Mouse (Mus musculus): ENCODE results near the gene Tmem8.
"Not testable (repeated sequence)": the region's sequence is repeated elsewhere in the genome, so short reads cannot be mapped to it uniquely, and the experiment has no call there.

Tmem8 gene

DNA sequence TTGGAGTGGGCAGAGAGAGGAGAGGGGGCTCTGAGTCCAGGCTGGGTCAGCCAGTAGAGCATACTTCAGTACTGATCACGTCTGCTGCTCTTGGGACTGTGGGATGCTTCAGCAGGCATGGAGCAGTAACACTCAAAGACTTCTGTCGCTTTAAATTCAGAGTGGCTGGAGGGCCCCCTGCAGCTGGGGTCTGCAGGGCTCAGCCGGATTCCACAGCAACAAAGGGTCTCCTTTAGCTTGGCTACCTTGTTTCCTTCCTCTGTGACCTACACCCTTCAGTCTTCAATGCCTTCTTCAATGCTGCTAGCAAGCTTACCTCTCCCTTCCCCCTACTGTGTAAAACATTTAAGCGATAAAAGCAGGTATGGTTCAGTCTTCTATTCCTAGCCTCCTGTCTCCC, 2.1 kb upstream of the Tmem8 start:
- no peak for DNase-seq (ENCODE audit: low read depth, low spot score)

DNA sequence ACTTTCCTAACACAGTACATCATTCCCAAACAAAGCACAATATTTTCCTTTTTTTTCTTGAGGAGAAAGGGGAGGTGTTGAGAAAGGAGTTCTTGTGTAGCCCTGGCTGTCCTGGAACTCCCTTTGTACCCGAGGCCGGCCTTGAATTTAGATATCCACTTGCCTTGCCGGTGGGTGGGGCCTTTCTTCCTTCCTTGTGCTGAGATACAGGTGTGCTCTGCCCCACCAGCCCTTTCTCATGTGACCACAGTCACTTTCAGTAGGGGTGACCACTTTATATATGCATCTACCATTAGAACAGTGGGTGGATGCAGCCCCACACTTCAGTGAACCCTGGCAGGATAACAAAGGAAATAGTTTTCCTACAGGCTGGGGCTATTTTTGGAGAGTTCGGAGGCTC, 1.4 kb upstream of the Tmem8 start:
- DNase-seq (ENCODE audit: low read depth, low spot score): no peak

DNA sequence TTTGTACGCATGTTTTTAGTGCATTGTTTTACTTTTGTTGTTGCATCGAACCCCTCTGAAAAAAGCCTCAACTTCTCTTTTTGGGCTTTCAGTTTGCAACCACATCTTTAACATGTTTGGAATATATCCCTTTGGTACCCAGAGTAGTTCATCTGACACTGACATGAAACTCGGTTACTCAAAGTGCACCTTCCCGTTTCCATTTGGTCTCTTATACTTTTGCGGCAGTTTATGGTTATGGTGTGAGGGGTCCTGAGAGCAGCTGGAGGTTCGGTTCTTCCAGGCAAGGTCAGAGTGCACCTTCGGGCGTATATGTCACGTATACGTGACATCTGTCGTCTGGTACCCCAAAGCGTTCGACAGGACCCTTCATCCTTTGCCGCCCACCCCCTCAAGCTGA, 348 bp upstream of the Tmem8 start:
- no peak for DNase-seq (ENCODE audit: low read depth, low spot score)

DNA sequence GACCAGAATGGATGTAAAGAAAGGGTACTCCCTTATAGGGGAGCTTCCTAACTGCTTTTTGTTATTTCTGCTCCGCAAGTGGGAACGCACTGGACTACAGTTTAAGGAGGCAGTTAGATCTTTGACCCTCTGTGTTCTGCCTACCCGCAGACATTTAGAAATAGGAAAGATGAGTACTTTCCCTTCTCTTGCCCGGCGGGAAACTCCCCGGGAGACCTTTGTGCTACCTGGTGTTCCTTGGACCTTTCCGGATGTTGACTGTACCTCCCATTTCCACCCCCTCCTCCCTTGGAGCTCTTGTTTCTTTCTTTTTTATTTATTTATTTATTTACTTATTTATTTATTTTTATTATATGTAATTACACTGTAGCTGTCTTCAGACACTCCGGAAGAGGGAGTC, 962 bp downstream of the Tmem8 start:
- DNase-seq (ENCODE audit: low read depth, low spot score): no peak

DNA sequence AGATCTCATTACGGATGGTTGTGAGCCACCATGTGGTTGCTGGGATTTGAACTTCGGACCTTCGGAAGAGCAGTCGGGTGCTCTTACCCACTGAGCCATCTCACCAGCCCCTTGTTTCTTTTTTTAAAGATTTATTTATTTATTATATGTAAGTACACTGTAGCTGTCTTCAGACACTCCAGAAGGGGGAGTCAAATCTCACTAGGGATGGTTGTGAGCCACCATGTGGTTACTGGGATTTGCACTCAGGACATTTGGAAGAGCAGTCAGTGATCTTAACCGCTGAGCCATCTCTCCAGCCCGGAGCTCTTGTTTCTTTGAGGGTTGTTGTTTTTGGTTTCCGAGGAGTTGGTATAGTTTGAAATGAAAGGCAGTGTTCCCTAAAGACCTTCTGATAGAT, 1.4 kb downstream of the Tmem8 start:
- not testable (repeated sequence) for DNase-seq (ENCODE audit: low read depth, low spot score)

DNA sequence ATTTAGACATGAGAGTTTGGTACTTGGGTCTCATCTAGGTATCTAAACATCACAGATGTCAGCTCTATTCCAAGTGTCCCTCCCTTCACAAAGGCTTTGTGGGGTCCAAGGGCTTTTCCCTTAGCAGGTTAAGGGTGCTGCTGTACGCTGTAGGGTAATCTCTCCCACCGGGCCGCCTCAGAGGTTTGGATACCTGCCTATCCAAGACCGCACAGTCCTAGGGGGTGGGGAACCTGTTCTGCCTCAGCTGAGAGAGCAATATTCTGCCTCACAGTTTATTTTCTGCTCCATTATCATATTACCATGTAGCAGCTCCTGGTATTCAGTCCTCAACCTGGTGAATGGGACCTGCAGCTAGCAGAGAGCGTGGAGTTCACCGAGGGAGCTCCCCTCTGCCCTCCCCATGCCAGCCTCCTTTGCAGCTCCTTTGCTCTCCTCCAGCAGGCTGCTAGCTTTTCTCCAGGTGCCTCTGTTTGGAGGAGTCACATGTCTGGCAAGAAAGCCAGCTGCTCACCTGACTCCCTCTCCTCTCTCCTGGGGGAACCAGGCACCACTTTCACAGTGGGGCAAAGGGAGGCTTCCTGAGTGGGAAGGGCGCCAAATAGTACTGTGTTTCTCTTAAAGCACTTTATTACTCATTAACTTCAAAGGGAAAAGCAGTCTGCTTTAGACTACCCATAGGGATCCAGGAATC, 2.3 kb downstream of the Tmem8 start:
- DNase-seq (ENCODE audit: low read depth, low spot score): no peak

DNA sequence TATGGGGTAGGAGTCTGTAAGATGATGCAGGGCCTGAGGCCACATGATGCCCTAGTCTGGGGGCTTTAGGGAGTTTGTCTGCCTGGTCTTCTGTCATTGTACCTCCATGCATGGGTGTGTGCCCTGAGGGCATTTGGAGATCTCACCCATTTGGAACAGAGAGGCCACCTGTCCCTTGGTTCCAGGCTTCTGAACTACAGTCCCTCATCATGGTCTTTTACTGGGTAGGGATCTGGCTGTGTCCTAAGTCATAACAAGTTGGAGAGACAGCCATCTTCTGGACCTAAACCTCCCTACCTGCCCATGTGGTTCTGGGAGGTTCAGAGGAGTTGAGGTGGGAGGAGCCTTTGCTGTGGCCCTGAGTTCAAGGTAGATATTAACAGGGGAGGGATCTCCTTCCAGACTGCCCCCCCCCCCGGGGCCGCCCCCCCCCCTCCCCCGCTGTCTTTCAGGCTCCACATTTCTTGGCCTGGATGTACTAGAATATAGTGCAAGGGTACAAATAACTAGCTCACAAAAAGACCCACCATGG, 2.9 kb downstream of the Tmem8 start:
- no peak for DNase-seq (ENCODE audit: low read depth, low spot score)

DNA sequence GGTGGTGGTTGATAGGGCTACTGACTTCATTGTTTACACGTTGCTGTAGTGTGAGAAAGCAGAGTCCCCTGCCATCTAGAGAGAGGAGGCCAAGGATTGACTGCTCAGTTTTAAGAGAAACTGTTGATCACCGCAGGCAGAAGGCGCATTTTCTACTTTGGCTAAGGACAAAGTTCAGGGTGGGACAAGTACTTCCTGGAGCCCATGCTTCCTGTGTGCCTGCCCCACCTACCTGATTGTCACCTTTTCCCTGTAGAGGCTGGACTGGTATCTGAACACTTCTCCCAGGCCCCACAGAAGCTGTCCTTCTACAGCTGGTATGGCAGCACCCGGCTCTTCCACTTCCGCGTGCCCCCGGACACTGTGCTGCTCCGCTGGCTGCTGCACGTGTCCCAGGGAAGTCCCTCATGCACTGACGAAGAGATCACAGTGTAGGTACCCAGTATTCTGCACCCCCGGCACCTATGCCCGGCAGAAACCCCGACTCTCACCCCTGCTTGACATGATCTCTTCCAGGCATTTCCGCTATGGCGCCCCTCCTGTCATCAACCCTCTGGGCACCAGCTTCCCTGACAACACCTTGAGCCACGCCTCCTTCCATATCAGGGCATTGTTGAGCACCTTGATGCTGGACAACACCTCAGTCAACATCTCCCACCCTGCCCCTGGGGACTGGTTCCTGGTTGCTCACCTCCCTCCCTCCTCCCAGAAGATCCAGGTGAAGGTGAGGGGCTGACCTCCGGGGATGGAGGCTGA, 3.6 kb downstream of the Tmem8 start:
- no peak for DNase-seq (ENCODE audit: low read depth, low spot score)

DNA sequence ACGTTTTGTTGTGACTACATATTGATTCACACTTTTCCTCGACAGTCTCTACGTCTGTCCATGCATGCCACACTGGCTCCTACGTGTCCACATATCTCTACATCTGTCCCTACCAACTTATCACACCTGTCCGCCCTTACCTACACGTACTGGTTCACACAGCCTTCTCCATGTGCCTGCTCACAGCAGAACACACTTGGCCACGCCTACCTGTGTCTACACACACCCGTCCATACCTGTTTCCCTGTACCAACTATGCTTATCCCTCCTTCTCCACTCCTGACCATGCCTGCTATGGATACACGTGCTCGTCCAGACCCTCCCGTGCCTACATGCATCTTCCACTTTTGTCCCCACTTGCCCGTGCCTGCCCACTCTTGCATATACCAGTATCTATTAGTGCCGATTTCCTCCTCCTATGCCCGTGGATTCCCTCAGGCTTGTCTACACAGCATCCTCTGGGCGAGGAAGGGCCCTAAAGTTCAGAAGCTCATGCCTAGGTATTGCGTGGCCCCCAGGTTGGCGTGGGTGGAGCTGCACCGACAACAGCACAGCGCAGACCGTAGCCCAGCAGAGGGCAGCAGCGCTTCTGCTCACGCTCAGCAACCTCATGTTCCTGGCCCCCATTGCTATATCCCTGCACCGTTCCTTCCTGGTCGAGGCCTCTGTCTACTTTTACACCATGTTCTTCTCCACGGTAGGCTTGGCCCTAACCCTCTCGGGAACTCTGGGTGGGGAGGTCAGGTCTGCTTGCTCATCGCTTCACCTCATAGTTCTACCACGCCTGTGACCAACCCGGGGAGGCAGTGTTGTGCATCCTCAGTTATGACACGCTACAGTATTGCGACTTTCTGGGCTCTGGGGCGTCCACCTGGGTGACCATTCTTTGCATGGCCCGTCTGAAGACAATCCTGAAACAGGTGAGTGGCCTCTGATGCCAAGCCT, 6.9 kb downstream of the Tmem8 start:
- DNase-seq (ENCODE audit: low read depth, low spot score): peak; percentile 85

DNA sequence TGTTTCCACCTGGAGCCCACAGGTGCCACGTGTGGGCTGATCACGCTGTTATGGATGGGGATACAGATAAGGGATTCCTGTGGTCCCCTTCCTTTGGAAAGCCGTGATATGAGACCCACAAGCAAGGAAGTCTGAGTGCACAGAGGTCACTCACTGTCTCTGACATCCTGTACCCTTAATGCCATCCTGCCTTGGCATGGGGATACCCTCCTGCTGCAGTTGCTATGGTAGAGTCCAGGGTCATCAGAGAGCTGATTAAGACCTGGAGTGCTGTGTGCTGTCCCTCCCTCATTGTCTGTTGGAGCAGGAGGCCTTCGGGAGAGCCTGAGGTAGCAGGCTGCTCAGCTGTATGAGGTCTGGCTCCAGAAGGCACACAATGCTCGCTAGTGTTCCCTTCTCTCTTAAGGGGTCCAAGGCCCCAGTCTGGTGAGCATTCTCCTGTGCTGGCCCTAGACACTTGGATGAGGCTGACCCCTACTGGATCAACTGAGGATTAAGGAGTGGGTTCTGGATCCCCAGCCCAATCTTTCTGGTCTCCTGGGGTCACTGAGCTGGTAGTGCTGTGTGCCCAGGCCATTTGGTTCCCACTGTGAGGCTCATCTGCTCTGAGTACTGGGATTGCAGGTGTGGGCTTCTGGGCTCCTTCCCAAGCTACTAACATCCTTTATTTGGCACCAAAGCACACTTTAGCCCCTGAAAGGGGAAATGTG, 9.5 kb downstream of the Tmem8 start:
- DNase-seq (ENCODE audit: low read depth, low spot score): no peak

DNA sequence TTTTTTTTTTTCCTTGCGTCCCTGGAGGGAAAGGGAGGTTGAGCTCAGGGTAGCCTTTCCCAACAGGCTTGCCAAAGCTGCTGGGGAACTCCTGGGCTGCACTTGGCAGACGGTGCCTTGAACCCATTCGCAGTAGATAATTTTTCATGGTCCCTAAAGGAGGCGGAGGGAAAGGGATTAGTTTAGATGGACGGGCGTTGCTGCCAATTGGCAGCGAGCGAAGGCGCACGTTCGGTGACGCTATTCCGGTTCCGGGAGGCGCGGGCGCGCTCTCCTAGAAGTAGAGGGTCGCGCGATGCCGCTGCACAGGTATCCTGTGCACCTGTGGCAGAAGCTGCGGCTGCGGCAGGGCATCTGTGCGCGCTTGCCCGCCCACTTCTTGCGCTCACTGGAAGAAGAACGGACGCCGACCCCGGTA, 10.2 kb downstream of the Tmem8 start, which contains the start of gene Mrpl28:
Gene Mrpl28 (plus strand): TSS at position 234 of the 418 bp plus-strand sequence.
- peak; percentile 95 for DNase-seq (ENCODE audit: low read depth, low spot score)

DNA sequence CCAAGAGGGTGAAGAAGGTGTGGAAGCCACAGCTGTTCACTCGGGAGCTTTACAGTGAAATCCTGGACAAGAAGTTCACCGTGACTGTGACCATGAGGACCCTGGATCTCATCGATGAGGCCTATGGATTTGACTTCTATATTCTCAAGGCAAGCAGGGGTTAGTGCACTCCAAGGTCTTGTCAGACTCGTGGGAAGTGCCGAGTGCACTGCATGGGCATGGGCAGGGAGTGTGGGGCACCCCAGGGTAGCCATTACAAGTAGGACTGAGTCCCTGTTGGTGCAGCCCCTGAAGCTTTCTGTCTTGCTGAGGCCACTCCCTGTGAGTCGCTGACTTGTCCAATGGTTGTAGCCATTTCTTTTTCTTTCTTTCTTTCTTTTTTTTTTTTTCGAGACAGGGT, 11.5 kb downstream of the Tmem8 start:
- DNase-seq (ENCODE audit: low read depth, low spot score): no peak

DNA sequence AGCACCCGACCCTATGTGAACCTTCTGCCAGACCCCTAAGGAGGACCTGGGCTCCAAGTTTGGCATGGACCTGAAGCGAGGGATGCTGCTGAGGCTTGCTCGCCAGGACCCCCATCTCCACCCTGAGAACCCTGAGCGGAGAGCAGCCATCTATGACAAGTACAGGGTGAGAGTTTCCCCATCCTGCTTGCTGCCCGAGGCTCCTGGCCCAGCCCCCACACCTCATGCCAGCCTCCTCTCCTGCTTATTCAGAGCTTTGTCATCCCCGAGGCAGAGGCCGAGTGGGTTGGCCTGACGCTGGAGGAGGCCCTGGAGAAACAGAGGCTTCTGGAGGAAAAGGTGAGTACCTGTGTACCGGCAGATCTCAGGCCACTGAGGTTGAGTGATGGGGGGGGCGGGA, 12.1 kb downstream of the Tmem8 start:
- no peak for DNase-seq (ENCODE audit: low read depth, low spot score)

DNA sequence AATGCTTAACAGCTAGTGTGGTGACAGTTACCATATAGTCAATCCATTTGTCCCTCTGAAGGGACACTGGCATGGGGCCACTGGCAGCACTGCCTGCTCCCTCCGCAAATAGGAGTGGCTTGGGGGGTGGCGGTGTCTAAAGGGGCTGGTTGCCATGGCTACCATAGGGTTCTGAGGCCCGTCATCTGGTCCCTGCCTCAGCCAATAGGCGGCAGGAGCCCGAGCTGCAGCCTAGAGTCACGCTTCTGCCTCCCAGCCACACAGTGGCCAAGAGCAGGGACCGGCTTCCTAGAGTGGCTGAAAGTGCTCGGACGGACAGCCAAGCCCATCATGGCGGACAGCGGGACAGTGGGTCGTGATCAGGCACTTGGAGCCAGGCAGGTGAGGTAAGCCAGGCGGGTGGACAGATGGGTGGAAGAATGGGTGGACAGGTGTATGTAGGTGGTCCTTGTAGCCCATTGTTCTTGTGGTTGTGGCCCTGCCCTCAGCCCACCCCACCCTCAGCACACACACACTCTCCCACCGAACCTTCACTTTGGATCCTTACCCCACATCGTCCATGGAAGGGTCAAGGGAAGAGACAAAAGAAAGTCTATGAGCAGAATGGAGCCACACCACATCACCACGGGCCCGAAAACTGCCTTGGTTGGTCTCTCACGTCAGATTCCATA, 18.1 kb downstream of the Tmem8 start:
- no peak for DNase-seq (ENCODE audit: low read depth, low spot score)

DNA sequence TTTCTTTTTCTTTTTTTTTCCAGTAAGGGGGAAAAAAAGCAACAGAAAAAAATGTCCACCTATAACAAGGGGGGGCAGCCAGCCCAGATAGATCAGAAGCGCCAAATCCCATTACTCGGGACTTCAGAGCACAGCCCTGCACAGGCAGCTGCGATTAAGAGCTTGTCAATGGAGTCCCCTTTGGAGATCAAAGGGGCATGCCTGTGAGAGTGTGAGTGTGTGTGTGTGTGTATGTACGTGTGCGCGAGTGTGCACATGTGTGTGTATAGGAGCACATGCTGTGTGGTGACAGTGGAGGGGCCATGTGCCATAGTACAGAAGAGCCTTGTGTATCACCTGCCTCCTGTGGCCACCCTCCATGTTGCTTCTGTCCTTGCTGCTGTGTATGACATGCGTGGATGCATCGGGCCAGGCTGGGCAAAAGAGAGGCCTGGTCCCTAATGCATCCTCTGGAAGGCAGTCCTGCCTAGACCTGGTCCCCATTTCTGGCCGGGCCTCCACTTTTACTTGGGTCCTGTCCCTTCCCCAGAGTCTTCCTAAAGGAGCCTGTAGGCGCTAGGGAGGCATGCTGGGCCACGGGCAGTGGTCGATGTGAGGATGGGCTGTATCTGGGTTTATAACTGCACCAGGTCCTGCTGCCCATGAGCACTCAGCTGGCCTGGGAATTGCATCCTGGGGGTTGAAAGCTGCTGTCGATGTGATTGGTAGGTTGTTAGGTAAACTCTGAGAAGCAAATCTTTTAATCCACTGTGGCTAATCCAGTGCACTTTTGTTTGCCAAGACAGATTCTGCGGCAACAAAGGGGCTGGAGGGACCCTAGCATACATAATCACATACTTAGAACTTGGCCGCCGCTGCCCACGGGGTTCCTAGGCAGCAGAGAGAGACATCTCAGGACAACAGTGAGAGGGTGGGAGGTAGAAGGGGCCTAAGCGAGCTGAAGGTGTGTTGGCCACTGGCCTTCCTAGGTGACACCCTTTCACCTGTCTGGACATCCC, 19.1 kb downstream of the Tmem8 start:
- no peak for DNase-seq (ENCODE audit: low read depth, low spot score)

DNA sequence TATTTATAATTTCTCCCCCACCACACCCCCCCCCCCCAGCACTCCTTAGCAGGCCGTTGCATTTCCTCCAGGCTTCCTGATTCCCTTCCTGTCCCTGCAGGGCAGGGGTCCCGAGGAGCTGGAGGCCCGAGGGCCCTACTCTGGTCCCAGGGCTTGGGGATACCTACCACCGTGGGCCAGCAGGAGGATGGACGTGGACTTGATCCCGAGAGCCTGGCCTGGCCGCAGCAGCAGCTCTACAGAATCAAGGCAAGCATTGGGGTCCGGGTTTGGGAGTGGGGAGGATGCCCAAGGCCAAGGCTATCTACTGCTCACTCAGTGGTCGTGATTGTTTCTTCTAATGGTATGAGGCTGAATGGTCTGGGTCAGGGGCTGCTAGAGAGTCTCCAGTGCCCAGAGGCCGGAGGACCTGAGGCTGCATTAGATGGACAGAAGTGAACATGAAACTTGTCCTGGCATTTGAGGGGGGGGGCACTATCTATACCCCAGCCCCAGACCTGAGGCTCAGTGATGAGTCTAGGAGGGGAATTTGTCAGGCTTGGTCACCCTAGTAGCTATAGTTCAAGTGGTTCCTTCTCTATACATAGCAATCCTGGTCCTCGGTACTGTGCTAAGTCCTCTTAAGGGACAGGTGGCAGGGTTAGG, 24.1 kb downstream of the Tmem8 start:
- peak; percentile 22 for DNase-seq (ENCODE audit: low read depth, low spot score)

DNA sequence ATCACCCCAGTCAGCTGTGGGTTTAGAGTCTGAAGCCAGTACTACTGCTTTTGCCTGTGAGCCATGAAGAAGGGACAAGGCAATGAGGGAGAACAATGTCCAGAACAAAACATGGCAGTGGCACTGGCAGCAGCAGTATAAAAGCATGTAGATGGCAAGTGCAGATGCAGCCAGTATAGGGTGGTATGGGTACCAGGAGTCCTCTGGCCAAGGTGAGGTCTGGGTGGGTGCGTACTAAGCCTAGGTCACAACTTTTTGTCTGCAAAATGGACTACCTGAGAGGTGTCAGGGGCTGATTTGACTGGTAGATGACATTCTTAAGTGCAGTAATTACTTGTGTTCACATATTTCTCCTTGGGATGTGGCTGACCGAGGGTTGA, 24.6 kb downstream of the Tmem8 start:
- DNase-seq (ENCODE audit: low read depth, low spot score): no peak

DNA sequence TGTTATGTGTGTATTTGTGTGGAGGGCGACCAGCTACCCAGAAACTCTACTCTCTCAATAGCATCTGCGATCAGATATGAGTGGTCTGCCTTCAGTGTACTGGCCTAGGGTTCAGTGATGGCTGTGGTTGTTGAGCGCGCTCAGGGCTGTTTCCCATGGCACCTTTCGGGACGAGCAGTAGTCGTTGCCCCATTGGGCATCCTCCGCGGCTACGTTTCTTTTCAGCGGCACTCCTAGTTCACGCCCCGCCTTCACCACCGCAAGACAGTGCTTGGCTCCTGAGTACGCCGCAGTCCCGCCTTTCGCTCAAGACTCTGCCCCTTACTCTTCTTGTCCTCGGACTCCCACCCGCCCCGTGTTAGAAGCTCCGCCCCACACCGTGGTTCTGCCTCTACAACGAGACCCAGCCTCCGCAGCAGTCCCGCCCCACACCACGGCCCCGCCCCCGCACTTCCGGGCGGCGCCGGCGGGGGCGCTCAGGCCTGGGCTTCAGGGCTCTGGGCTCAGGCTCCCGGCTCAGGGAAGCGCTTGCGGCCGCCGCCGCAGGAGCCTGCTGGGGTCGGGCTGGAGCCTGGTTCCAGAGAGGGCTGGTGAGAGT, 25.2 kb downstream of the Tmem8 start, which contains the start of gene Axin1:
Gene Axin1 (plus strand): TSS at position 450 of the 598 bp plus-strand sequence.
- peak; percentile 99 for DNase-seq (ENCODE audit: low read depth, low spot score)
